Mouse (Mus musculus): ENCODE measurements around the gene Ier5. TPM values are rescaled to one million over a fixed set of nuclear protein-coding genes. Genes with fewer than 3 reads are reported as not detected.
A peak's percentile ranks its signal among the peaks of the same experiment; 100 is the strongest.

Ier5 gene
- total RNA-seq, 2 experiments from 2014 or later: 18.8 to 21.4 TPM

DNA sequence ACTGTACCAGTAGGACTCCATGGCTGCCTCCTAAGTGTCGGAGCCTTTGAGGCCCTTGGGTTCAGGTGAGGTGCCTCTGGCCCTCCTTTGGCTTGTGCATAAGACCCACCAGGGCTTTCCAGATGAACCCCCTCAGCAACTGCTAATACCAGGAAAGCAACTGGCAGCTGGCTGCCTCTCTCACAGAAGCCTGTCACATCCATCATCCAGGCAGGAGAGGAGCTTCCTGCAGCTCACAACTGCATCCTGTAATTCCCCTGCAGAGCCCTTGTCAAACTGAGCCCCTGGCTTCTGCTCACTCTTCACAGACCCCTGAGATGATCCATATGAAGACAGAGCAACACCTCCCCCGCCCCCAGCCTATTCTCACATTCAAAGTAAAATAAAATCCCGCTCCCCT, 21.8 kb downstream of the Ier5 start:
- DNase-seq: no peak

DNA sequence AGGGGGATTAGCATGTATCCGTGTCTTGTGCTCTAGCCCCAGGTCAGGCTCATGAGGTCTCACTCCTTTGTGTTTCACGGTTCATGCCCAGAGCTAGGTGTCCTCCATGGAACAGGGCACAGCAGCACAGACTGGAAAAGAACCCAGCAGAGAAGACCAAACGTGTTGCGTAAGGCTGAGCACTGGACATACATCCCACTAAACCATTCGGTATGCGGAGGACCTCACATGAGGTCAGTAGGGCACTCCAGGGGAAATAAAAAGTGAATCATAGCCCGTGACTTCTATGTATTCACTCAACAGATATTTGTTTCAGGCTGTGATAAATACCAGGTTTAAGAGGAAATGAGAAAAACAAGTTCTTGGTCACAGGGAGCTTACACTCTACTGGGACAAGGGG, 23.6 kb downstream of the Ier5 start:
- DNase-seq: no peak

DNA sequence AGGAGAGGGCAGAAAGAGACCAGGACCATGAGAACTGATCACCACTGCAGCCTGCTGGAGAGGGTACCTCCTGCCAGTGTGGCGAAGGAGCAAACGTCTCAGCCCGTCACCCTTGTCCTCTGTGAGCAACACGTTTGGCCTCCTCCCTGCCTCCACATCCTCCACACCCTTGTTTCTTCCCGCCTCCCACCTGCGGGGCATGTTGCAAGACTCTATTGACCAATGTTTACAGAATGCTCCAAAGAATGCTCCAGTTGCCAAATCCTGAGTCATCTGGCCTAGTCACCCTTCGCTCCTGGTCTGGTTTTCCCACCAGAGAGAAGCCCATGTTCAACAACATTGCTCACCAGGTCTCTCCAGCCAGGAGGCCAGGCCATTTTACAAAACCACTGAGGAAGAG, 24.6 kb downstream of the Ier5 start:
- peak; percentile 75 to 88 for DNase-seq

- DNase-seq: no peak
Measured at GRCm38 (mm10) chr1:155073905-155074304, 25.5 kb downstream of the Ier5 start.

DNA sequence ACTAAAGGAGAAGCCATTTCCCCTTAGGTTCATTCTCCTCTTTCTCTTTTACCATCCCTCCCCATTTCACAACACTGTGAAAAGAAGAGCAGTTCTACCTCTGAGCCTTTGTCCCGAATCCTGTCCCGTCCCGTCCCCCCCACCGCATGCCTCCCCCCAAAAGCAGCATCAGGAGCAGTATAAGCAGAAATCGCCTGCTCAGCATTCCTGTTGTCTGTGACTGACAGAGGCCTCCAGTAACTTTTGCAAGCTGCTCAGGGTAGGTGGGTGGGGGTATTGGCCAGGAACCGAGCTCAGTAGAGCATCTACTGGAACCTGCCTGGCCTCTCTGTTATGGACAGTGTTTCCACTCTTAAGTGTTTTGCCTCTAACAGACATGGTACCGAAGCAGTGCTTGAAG, 26.3 kb downstream of the Ier5 start:
- DNase-seq: no peak

DNA sequence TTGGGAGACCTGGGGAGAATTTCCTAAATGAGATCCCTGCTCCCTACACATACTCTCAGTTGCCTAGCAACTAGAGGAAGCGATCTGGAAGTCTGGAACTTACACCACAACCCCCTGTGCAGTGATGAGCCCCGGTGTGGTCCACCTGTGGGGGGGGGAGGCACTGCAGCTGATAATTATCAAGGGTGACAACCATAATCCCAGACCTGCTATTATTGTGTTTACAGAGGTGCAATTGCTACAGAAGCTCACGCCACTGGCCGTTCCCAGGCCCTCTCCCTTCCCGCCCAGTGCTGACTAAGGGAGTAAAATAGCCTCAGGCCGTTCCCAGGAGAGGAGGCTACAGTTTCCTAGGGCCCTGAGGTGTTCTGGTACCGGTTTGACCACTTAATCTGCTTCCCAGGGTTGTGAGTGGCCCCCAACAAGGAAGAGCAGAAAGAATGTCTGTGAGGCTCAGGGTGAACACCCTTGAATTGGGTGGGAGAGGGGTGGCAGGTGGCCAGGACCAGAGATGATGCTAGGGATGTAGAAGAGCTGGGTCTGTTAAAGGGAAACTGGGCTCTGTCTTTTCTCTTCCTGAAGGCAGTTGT, 28.1 kb downstream of the Ier5 start:
- DNase-seq: no peak

- no peak for DNase-seq
Measured at GRCm38 (mm10) chr1:155070561-155071286, 28.7 kb downstream of the Ier5 start.

DNA sequence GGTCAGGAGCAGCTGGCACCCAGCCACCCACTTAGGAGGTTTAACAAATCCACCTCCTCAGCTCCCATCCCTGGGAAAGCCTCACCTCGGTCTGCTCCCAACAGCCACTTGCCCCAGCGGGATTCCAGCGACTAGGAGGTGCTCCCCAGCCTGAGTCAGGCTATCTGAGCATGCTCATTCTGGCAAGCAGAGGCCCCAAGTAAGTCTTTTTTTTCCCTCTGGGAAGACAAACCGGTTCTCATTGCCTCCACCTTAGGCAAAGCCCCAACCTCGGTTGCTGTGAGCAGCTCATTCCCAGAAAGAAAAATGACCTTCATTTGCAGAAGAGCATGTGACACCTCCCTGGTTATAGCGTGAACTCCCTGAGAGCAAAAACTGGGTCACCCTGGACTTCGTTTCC, 29.7 kb downstream of the Ier5 start:
- DNase-seq: no peak

DNA sequence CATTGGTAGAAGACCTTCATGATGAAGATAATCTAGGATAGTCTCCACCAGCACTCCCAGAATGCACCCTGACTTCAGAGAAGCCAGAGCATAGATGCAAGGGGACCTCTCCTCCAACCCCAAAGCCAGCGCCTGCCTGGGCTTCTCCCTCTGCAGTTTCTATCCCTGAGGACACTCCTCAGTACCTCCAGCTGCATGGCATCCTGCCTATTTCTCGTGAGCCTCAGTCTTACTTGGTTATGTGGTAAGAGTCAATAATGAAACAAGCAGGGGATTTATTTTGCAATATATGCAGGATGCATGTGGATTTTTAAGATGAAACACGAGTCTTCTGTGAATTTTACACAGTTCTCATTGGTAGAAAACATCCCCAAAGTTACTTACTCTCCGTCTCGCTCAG, 33.2 kb downstream of the Ier5 start:
- no peak for DNase-seq

- no peak for DNase-seq
Measured at GRCm38 (mm10) chr1:155065068-155065701, 34.3 kb downstream of the Ier5 start.

GRCm38 (mm10) chr1:155064649-155065048, 34.8 kb downstream of the Ier5 start:
- DNase-seq: no peak

DNA sequence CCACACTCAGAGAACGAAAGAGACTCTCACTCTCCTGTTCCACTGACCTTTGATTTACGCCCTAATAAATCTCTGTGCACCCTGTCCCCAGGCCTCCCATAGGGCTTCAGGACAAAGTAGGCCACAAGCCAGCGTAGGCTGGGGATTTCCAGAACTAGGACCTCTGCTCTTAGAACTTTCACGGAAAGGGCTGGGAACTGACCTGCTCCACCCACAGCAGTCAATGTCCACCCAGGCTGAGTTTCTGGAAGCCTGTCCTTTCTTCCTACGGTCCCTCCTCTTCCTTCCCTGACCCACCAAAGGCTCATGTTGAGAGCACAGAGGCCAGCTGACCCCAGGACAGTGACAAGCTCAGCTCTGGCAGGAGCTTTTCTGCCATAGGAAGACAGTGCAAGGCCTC, 35.3 kb downstream of the Ier5 start:
- DNase-seq: peak in 1 of 2 experiments; percentile 84

DNA sequence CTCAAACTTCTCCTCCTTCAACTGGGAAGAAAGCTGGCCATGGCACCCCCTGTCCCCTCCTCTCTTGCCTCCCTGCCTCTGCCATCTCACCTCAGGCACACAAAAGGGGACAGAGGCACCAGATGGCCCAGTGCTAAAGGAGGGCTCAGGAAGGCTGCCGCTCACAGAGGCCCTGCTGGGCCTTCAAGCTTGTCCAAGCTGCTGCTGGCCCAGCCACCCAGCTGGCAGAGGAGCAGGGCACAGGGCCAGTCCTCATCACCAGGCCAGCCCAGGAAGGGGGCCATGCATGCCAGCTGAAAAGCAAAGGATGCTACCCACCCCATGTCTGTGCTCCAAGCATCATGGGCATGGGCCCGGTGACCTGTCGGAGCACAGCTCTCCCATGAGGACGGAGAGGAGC, 36.5 kb downstream of the Ier5 start:
- DNase-seq: no peak

DNA sequence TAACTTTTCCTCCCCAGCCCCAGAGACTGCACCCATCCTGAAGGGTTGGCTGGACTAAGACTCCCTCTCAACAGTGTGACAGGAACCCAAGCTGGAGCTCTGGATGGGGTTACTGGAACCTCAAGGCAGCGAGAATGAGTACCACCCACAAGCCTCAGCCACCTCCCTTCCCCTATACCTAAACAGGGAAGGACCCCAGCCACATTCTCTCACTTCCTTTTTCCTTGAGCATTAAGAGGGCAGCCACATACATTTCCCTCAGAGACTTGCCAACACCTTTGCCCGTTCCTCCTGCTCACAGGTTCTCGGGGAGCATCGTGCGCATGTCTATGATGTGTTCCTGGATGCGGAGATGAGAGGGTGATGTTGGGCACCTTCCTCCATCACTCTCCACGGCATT, 37.4 kb downstream of the Ier5 start:
- DNase-seq: no peak

DNA sequence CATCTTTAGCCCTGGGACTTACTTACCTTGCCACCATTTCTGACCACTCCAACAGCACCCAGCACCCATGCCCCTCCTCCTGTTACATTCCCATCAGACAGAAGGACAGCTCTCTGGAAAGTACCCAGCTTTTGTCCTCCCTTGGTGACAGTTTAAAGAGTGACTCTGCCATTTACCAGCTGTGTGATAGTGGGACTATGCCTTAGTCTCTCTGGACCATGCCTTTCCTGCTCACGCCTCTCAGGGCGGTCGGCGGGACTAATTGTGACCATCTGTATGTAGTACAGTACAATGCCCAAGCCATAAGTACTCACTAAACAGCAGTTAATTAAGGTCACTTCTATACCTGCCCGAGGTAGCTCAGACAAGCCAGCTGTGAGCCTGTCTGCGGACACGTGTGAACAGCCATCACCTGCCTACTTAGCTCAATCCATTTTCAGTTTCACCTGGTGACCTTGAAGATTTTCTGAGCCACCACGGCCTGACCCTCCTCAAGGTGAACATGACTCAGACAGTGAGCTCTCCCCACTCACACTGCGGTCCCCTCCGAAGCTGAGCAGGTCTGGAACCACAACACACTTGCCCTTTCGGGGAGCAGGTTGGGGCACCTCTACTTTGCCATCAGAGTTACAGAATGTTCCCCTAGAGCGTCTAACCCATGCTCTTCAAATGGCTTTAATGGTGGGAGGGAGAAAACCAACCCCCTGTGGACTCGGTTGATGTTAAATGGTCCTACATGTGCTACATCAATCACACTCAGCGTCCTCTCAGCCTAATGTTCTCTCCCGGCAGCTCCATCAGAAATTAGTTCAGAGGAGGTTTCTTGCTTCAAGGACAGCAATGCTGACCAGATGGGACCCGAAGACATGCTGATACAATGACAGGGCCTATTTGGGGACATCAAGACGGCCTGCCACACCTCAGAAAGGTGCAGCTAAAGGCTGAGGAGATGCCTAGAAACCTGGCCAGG, 38.3 kb downstream of the Ier5 start:
- DNase-seq: no peak

GRCm38 (mm10) chr1:155060261-155060660, 39.2 kb downstream of the Ier5 start:
- DNase-seq: peak in 1 of 2 experiments; percentile 22

- peak; percentile 79 to 90 for DNase-seq
Measured at GRCm38 (mm10) chr1:155059505-155059904, 39.9 kb downstream of the Ier5 start.

DNA sequence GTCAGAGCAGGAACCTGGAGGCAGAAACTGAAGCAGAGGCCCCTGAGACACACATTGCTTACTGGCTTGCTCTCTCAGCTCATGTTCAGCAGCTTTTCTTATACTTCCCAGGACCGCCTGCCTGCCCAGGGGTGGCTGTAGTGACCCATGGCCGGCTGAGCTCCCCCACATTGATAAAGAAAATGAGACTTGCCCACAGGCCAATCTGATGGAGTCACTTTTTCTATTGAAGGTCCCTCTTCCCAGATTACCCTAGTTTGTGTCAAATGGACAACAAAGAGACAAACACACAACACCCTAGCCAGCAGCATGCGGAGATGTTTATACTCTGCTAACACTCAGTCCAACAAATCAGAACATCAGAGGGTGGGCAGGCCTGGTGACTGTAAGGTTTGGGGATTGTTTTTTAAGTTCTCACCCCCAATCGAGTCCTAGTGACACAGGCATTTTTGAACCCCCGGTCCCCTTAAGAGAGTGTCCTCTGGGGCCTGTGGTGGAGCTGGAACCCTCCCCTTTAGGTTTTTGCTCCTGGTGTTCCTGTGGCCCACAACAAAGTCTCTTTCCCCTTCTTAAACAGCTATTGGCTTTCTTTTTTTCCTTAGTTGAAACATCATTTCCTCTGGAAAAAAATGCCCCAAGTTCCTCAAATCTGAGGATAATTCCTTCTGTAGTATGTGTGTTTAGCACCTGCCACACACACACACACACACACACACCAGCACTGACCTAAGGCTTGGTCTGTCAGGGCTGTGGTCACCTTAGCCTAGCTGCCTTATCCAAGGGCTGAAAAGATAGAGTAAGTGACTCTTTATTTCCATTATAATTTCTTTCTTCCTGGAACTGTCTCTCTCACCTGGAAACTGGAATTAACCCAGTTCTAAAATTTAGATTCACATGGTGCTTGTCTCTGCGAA, 41.1 kb downstream of the Ier5 start:
- DNase-seq: no peak

DNA sequence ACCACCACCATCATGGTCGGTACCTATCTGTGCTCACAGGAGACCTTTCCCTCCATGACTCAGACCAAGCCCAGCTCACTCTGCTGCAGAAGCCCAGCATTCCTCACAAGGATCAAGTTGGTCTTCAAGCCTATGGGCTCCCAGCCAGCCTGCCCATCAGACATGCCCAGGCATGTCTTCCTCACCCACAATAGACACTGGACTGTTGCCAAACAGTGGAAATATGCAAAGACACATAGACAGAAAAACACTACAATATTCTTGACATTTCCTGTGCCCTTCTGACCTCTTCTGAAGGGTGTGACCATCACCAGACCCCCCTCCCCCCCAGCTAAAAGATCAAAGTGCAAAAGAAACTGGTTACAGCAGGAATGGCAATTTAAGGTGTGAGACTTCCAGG, 43.3 kb downstream of the Ier5 start:
- peak in 1 of 2 experiments; percentile 18 for DNase-seq

- peak in 1 of 2 experiments; percentile 18 for DNase-seq
Measured at GRCm38 (mm10) chr1:155055041-155055440, 44.4 kb downstream of the Ier5 start.

- DNase-seq: no peak
Measured at GRCm38 (mm10) chr1:155054366-155054965, 45.0 kb downstream of the Ier5 start.
